Mouse (Mus musculus): ENCODE measurements around the gene 4430402I18Rik.
"Not testable (repeated sequence)": the region's sequence is repeated elsewhere in the genome, so short reads cannot be mapped to it uniquely, and the experiment has no call there.

DNA sequence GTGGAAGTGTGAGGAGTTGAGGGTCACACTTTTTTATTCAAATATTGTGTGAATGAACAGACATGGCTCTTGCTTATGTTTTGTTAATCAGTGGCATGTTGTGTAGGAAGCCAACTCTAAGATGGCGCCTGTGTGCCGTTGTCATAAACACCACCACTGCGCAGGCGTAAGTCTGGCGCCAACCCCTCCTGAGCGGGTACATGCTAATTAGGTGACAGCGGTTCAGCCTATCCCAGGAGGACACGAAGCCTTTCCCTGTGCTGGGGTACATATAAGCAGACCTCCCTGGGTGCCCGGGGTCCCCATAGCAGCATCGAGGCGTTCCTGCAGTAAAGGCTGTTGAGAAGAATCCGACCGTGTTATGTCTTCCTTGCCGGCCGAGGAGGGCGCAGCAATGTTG lies 32.7 kb upstream of the 4430402I18Rik start:
- TF ChIP-seq HCFC1 (IDR thresholded peaks at IDR 0.05; ENCODE audit: borderline replicate concordance, insufficient read depth, low read length); ZC3H11A (IDR thresholded peaks at IDR 0.05; ENCODE audit: borderline replicate concordance, low read depth, low read length): not testable (repeated sequence)

All from ES-E14 (cell line).